Mouse (Mus musculus) limb, embryonic 12.5 days (tissue): ENCODE results near the gene Trp53bp1. TPM values are rescaled to one million over a fixed set of nuclear protein-coding genes. Genes with fewer than 3 reads are reported as not detected.

Source experiments
- ATAC-seq: fragments of 200-750 bp; cut with Nextera tagmentation; 2 replicates; pipeline ENCODE4 v1.8.0; 2017; ENCODE audit warnings: low read depth, moderate TSS enrichment; ENCODE audit not compliant: insufficient number of reproducible peaks, insufficient read depth, low FRiP score, low TSS enrichment
- H3K27ac ChIP-seq: fragments of 300-500 bp; sonication (generic); 2 replicates; pipeline ENCODE4 v1.5.1; 2016; ENCODE audit warnings: mild to moderate bottlenecking, moderate library complexity
- H3K27me3 ChIP-seq: fragments of 300-500 bp; sonication (generic); 2 replicates; pipeline ENCODE4 v1.6.1; 2016; ENCODE audit warnings: mild to moderate bottlenecking, moderate library complexity
- H3K36me3 ChIP-seq: fragments of 300-500 bp; sonication (generic); 2 replicates; pipeline ENCODE4 v1.6.1; 2016; ENCODE audit warnings: mild to moderate bottlenecking, moderate library complexity
- H3K4me1 ChIP-seq: fragments of 300-500 bp; sonication (generic); replicated peaks from 2 replicates; pipeline ENCODE4 v1.6.1; 2016
- H3K4me2 ChIP-seq: fragments of 300-500 bp; sonication (generic); 2 replicates; pipeline ENCODE4 v1.6.1; 2016; ENCODE audit warnings: mild to moderate bottlenecking, moderate library complexity
- H3K4me3 ChIP-seq: fragments of 300-500 bp; sonication (generic); replicated peaks from 2 replicates; pipeline ENCODE4 v1.5.1; 2016; ENCODE audit warnings: mild to moderate bottlenecking
- H3K9ac ChIP-seq: fragments of 300-500 bp; sonication (generic); replicated peaks from 2 replicates; pipeline ENCODE4 v1.6.1; 2016; ENCODE audit warnings: mild to moderate bottlenecking, moderate library complexity
- H3K9me3 ChIP-seq: fragments of 300-500 bp; sonication (generic); 2 replicates; pipeline ENCODE4 v1.6.1; 2016; ENCODE audit warnings: mild to moderate bottlenecking, moderate library complexity
- WGBS: fragments of 180-500 bp; shearing (Covaris S2); methylation state at CpG from one replicate; pipeline ENCODE4 v1.1.7; 2016; 5-methylcytosine and 5-hydroxymethylcytosine counted together
- polyA plus RNA-seq: library from polyadenylated mRNA; unstranded; fragments of >200 nt; fragmentation: Nextera tagmentation; extraction: Ambion mirVana; gene quantifications from 2 replicates; pipeline ENCODE4 v1.2.1, GENCODE M21; 2016

Gene Trp53bp1
- 132 and 136 TPM in 2 replicates for polyA plus RNA-seq

DNA sequence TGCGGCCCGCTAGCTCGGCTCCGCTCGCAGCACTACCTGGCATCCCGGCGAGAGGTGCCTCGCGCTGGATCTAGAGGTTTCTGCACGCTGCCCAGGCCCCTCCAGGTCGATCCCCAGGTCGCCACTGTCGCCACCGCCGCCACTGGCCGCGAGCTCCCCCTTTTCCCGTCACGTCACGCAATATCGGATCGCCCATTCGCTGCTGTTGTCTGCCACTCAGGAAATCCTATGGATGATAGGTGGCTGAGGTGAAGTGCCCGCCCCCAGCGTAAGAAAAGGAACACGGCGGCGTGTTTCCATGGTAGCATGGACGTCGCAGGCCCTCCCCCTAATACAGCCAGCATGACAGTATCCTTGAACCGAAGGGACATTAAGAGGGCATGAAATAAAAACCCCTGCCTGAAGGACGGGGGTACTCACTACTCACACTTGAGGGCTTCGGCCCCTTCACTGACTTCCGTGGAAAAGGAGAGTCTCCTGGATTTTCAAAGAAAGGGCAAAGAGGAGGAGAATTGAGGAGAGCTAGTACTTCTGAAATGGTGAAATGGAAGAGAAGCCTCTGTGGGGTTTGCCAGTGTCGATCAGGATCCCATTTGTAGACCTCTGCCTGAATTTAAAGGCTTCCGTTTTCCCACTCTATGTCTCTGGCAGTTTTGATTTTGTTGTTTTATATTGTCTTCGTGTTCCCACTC lies at the start of gene Trp53bp1:
TSS of gene Trp53bp1 (minus strand) at position 172 of the 692 bp plus-strand sequence.
- Histone ChIP-seq H3K27me3 (no peaks in the 10 kb centered on the region), H3K9ac (peak within 1 kb of the TSS; percentile 84), H3K36me3 (peaks cover 36% of the 10 kb centered on the region), H3K27ac (peak within 1 kb of the TSS; percentile 95), H3K9me3 (no peaks in the 10 kb centered on the region; the same call in 1 of the 2 replicates), H3K4me2 (peak within 1 kb of the TSS; percentile 77), H3K4me3 (peak within 1 kb of the TSS; percentile 89), H3K4me1 (peaks cover 28% of the 10 kb centered on the region)
- WGBS = under 1% methylated on average over 37 of the region's 37 CpGs
- peak; percentile 98 for ATAC-seq

DNA sequence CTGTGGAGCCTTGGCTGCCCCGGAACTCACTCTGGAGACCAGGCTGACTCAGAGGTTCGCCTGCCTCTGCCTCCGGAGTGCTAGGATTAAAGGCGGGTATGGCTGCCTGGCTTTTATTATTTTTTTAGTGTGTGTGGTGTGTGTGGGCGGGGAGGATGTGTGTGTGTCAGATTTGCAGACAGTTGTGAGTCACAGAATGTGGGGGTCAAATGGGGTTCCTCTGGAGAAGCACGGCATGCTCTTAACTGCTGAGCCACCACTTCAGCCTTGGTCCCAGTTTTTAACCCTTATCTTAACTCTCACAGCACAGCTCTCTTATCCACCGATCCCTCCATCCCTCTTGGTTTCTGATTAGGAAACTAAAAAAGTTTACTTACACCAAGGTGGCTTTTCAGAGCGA lies 45.1 kb upstream of the Trp53bp1 start:
- ATAC-seq = no peak
- Histone ChIP-seq H3K9ac (no peak overlapping the region), H3K4me1 (no peaks in the 10 kb centered on the region), H3K27me3 (no peaks in the 10 kb centered on the region), H3K36me3 (0 out of 2 replicates have a peak, but pooled peaks cover 3% of the 10 kb centered on the region), H3K27ac (no peak overlapping the region), H3K4me3 (no peak overlapping the region), H3K4me2 (no peak overlapping the region), H3K9me3 (no peaks in the 10 kb centered on the region)
- 84% methylated on average over 8 of the region's 8 CpGs for whole genome bisulfite sequencing

- H3K27ac ChIP-seq = no peak overlapping the region
- H3K4me3 ChIP-seq = no peak overlapping the region
- no peak overlapping the region for H3K9ac ChIP-seq
- no peaks in the 10 kb centered on the region for H3K9me3 ChIP-seq
- no peak for ATAC-seq
- peaks cover 34% of the 10 kb centered on the region for H3K27me3 ChIP-seq
- peaks cover 12% of the 10 kb centered on the region for H3K4me1 ChIP-seq
- peak overlapping the region; percentile 39; the same call in 1 of the 2 replicates for H3K4me2 ChIP-seq
- peaks cover 16% of the 10 kb centered on the region; the same call in 1 of the 2 replicates for H3K36me3 ChIP-seq
- 11% methylated on average over 5 of the region's 5 CpGs for WGBS
Observed at GRCm38 (mm10) chr2:121308997-121309416, 37.8 kb upstream of the Trp53bp1 start.

GRCm38 (mm10) chr2:121300036-121300435 lies 28.8 kb upstream of the Trp53bp1 start:
- Histone ChIP-seq H3K4me2 (no peak overlapping the region), H3K4me1 (peaks cover 35% of the 10 kb centered on the region), H3K27me3 (peaks cover 83% of the 10 kb centered on the region), H3K27ac (no peak overlapping the region), H3K4me3 (no peak overlapping the region), H3K9me3 (no peaks in the 10 kb centered on the region), H3K9ac (no peak overlapping the region), H3K36me3 (peaks cover 19% of the 10 kb centered on the region)
- 79% methylated on average over 10 of the region's 10 CpGs for WGBS
- no peak for ATAC-seq

GRCm38 (mm10) chr2:121299471-121299870 lies 28.3 kb upstream of the Trp53bp1 start:
- Histone ChIP-seq H3K4me1 (peaks cover 41% of the 10 kb centered on the region), H3K9me3 (no peaks in the 10 kb centered on the region), H3K9ac (no peak overlapping the region), H3K36me3 (peaks cover 17% of the 10 kb centered on the region), H3K27ac (no peak overlapping the region), H3K4me2 (no peak overlapping the region), H3K27me3 (peaks cover 83% of the 10 kb centered on the region), H3K4me3 (no peak overlapping the region)
- ATAC-seq = no peak
- 86% methylated on average over 17 of the region's 17 CpGs for WGBS

DNA sequence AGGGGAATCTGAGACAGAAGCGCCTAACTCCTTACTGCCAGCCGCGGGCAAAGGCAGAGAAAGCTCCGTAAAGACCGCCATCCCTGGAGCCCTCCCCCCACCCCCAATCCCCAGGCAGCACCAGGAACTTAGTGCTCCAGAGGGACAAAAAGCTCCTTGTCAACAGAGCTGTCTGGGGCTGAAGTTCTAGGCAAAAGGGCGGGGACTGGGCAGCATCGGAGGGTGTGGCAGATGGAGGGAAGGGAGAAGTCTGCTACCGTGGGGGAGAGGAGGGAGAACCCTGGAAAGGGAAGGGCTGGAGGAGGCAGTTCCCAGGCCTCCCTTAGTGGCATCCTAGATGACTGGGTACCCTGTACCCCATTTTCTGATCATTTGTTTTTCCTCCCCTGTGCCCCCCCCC lies 26.9 kb upstream of the Trp53bp1 start:
- Histone ChIP-seq H3K4me3 (no peak overlapping the region), H3K4me1 (peaks cover 50% of the 10 kb centered on the region), H3K36me3 (peaks cover 13% of the 10 kb centered on the region), H3K4me2 (peak overlapping the region; percentile 70), H3K9me3 (no peaks in the 10 kb centered on the region), H3K27me3 (peaks cover 86% of the 10 kb centered on the region), H3K27ac (no peak overlapping the region), H3K9ac (no peak overlapping the region)
- WGBS = 4% methylated on average over 8 of the region's 8 CpGs
- no peak for ATAC-seq

DNA sequence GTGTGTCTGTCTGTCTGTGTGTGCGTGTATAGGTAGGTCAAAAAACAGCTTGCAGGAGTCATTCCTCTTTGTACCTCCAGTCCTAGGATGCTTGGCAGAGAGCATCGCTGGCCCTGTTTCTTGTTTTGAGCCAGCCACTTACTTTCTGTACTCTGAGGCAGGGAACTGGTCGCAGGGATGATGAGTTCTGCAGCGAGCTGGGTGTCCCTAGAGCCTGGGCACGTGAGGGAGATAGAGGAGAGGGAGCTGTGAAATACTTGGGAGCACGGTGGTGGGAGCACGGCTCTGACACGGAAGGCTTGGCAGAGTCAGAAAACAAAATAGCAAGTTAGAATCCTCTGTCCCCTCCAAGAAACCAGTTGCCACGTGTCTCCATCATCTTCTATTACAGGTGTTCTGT lies 26.5 kb upstream of the Trp53bp1 start:
- WGBS = 7% methylated on average over 9 of the region's 9 CpGs
- ATAC-seq = no peak
- H3K27ac ChIP-seq = no peak overlapping the region
- no peak overlapping the region for H3K9ac ChIP-seq
- H3K4me1 ChIP-seq = peaks cover 50% of the 10 kb centered on the region
- peaks cover 89% of the 10 kb centered on the region for H3K27me3 ChIP-seq
- H3K36me3 ChIP-seq = peaks cover 13% of the 10 kb centered on the region
- H3K4me2 ChIP-seq = peak overlapping the region; percentile 70
- no peaks in the 10 kb centered on the region for H3K9me3 ChIP-seq
- 0 out of 2 replicates have a peak overlapping the region, but pooled peaks have one; percentile 6 for H3K4me3 ChIP-seq

DNA sequence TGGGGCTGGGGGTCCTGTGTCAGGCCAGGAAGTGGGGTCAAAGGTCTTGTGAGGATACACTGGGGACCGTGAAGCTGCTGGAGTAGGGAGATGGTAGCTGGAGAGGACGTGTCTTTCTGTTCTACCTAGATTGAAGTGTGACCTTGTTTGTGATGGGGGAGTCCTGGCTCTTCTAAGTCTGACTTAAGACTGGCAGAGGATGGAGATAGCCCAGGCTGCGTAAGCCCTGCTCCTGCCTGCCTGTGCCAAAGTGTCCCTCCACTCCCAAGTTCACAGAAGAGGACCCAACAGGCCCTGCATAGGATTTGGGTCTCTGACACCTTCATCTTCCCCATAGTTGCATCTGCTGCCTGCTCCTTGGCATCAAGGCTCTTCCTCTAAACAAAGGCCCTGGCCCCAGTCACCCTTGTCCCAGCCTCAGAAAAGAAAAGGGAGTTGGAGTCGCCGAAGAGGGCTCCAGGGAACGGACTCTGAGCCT lies 25.6 kb upstream of the Trp53bp1 start:
- 14% methylated on average over 6 of the region's 6 CpGs for WGBS
- no peak for ATAC-seq
- no peak overlapping the region for H3K27ac ChIP-seq
- H3K9ac ChIP-seq = no peak overlapping the region
- peak overlapping the region; percentile 45 for H3K4me3 ChIP-seq
- H3K36me3 ChIP-seq = peaks cover 13% of the 10 kb centered on the region
- peaks cover 81% of the 10 kb centered on the region for H3K27me3 ChIP-seq
- peaks cover 50% of the 10 kb centered on the region for H3K4me1 ChIP-seq
- H3K9me3 ChIP-seq = no peaks in the 10 kb centered on the region
- peak overlapping the region; percentile 70 for H3K4me2 ChIP-seq

GRCm38 (mm10) chr2:121295608-121296571 lies 24.7 kb upstream of the Trp53bp1 start:
- ATAC-seq = no peak
- under 1% methylated on average over 15 of the region's 15 CpGs for WGBS
- H3K9ac ChIP-seq = peak overlapping the region; percentile 51
- H3K4me3 ChIP-seq = peak overlapping the region; percentile 45
- peaks cover 13% of the 10 kb centered on the region for H3K36me3 ChIP-seq
- H3K27me3 ChIP-seq = peaks cover 80% of the 10 kb centered on the region
- peaks cover 50% of the 10 kb centered on the region for H3K4me1 ChIP-seq
- H3K27ac ChIP-seq = no peak overlapping the region
- H3K9me3 ChIP-seq = no peaks in the 10 kb centered on the region
- peak overlapping the region; percentile 70 for H3K4me2 ChIP-seq

- Histone ChIP-seq H3K4me3 (peak overlapping the region; percentile 45), H3K27ac (no peak overlapping the region), H3K36me3 (peaks cover 9% of the 10 kb centered on the region), H3K9ac (peak overlapping the region; percentile 51), H3K9me3 (no peaks in the 10 kb centered on the region), H3K4me1 (peaks cover 55% of the 10 kb centered on the region), H3K27me3 (peaks cover 81% of the 10 kb centered on the region), H3K4me2 (peak overlapping the region; percentile 70)
- 2% methylated on average over 18 of the region's 18 CpGs for WGBS
- ATAC-seq = peak; percentile 65
Observed at GRCm38 (mm10) chr2:121294753-121295607, 23.8 kb upstream of the Trp53bp1 start.
